Mouse (Mus musculus) embryo, embryonic 11 days (tissue): ENCODE measurements around the gene Akr1c12.
A peak's percentile ranks its signal among the peaks of the same experiment; 100 is the strongest.
"Not testable (repeated sequence)": the region's sequence is repeated elsewhere in the genome, so short reads cannot be mapped to it uniquely, and the experiment has no call there.

Source experiments
- DNase-seq: peaks from one replicate; pipeline ENCODE4 v3.0.0-alpha.2; 2015

The Akr1c12 gene

DNA sequence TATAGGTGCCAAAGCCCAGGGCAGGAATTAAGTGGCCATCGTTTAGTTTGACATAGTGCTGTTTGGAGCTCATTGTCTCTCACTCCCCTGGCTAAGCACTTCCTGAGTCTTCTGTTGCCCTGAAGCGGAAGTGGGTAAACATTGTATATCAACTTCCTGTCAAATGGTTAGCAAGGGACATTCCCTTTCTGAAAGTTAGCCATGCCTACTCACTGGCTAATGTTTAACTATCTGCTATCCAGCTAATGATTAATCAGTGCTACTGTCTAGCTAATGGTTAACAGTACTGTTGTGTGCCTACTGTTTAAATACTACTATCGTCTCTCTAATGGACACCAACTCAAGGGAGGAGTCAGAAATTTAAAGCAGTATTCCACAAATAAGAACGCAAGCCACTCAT lies at the start of gene Akr1c12:
Akr1c12 (minus strand) TSS at position 150 of the 400 bp plus-strand sequence.
- no peak for DNase-seq

DNA sequence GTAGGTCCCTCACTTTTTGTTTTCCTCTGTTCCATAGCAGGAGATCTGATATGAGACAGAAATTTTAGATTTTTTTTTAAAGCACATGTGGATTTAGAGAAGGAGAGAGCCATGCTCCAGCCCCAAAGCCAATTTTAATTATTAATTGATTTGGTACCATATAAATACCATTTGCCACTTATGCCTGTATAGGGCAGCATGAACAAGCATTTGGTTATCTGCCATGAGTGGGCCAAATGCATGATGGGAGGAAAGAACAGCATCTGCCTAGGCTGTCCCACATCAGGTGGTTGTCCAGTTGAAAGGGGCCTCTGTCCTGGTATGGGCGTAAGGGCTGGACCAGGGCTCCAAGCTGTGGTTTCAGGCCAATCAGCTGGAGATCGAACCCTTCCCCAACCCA lies 39.5 kb upstream of the Akr1c12 start:
- DNase-seq: no peak

DNA sequence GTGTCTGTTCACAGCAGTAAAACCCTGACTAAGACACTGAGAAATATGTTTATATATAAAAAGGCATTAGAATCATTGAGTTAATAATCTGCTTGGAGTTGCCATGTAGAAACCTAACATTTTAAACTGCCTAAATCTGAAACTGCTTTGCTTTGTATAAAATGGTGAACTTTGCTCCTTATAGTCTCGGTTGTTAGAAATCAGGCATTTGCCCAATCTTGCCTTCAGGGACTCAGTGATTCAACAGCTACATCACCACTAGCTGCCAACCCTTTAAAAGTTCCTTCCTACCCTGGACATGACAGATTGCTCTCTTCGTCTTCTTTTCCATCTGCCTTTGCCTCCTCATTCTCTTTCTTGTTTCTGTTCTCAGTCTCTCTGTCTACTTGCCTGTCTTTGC lies 34.7 kb upstream of the Akr1c12 start:
- no peak for DNase-seq

DNA sequence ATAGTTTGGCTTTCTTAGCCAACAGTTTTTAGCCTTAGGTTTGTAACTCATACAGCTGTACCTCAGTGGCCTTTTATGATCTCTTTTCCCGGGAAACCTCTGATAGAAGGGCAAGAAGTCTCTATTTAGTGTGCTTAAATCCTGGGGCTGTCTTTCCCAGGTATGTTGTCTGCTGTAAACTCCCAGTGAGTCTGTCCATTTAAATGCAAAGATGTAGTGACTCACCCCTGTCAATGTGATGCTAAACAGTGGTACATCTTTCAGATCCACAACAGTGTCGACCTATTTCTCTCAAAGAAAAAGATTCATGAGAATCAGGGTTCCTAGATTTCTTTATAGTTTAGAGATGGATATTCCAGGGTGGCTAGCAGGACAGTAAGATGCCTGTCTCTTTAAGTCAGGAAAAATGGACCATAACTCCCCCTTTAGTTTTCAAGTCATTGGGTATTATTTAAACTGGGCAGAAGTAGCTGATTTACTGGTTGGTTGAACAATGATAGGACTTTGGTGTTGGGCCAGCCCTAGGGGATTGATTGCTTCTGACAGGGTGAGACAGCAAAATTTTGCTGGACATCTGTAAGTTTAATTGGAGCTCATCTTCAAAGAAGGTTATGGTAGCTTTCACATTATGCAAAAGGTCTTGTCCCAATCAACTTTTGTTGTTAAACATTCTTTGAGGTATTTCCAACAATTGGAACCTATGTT lies 25.8 kb upstream of the Akr1c12 start:
- DNase-seq: no peak

DNA sequence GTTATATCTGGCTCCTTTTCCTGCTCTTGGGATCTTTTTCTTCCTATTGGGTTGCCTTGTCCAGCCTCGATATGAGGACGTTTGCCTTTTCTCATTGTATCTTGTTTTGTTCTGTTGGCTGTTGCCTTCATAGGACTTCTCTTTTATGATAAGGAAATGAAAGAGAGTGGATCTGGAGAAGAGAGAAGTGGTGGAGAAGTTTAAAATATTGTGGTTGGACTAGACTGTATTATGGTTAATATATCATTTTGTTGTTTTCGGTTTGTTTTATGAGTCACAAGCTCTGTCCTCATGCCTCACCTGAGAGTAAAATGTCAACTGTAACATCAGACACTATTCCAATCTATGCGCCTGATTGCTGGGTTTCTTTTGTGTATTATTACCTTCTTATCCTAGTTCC lies 17.8 kb upstream of the Akr1c12 start:
- DNase-seq: no peak

DNA sequence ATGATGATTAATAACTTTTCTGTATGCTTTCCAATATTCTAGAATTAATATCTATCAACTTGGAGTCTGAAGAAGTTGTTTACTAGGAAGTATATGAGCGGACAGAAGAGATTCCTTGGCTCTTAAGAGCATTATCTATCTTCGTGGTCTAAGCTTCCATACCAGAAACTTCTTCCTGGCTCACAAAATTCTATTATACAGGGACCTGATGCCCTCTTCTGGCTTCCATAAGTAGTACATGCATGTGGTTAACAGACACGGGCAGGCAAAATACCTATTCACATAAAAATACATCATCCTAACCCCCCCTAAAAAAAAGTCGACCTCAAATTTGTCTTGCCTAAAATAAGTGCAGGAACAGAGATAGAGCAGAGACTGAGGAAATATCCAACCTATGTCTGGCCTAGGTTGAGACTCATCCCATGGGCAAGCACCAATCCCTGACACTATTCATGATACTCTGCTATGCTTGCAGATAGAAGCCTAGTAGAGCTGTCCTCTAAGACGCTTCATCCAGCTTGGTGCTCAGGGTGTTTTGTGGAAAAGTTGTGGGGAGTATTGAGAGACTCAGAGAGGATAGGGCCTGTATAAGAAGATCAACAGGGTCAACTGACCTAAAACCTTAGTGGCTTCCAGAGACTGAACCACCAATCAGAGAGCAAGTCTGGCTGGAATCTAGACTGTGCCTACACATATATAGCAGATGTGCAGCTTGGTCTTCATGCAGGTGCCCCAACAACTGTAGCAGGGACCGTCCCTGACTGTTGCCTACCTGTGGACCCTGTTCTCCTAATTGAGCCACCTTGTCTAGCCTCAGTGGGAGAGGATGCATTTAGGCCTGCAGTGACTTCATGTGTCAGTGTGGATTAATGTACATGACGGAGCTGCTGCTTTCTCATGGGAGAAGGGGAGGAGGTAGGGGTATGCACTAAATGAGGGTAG lies 2.5 kb upstream of the Akr1c12 start:
- DNase-seq: peak; percentile 58

DNA sequence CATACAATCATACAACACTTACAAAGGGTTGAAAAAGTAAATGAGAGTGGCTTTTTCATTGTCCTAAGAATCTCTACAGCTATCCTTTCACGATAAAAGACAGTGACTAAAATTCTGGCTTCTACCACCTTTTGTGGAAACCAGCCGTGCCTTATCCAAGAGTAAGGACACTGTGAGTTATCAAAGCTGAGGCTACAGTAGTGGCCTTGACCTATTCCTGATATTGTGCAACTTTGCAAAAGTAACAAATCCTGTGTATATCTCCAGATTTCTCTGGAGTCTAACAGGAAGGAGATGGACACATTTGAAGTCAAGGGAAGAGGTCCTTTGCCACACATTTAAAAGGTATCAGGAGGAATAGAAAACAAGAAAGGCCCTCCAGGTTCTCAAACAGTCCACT lies 1.7 kb downstream of the Akr1c12 start:
- DNase-seq: no peak

DNA sequence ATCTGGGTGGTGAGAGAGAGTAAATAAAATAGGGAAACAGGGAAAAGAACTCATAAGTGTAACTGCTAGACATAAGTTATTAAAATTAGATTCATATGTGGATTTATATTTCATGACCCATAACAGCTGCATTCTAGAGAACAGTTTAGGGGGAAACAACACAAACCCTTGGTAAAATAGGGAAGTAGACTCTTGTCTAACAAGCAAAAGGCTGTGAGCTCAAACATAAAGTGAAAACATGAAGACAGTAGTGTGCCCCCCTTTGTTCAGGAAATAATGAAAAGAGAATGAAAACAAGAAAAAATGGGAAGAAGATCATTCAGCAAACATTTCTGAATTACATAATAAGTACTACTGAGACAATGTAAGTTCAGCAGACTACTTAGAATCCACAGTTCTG lies 8.4 kb downstream of the Akr1c12 start:
- DNase-seq: no peak

DNA sequence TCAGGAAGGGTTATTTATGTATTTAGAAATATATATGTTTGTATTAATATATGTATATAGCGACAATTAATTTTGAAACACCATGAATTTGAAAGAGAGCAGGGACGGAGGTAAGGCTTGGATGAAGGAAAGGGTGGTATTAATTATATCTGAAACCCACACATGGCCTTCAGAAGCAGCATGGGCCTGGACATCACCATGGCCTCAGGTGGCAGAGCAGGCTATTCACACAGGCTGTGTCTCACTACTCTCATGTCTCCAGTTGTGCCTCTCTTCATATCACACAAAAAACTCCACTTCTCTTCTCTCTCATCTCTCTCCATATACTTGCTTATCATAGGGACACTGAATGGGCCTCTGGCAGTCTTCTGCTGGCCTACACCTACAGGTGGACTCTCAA lies 13.8 kb downstream of the Akr1c12 start:
- not testable (repeated sequence) for DNase-seq

DNA sequence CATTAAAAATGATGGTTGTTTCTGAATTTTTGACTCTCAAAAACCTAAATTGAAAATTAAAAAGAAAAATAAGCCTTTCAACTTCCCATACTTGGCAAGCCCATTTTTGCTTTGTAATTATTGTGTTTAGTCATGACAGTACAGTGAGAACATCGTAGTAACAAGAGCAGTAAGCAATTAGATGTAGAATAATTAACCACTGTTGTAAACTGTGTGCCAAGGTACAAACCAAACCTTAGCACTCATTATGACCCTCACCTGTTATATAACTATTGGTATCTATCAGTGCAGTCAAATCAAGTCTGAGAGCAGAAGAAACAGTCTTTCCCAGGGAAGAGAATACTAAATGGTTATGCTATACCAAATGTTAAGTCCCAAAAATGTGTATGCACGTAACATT lies 14.2 kb downstream of the Akr1c12 start:
- DNase-seq: no peak

DNA sequence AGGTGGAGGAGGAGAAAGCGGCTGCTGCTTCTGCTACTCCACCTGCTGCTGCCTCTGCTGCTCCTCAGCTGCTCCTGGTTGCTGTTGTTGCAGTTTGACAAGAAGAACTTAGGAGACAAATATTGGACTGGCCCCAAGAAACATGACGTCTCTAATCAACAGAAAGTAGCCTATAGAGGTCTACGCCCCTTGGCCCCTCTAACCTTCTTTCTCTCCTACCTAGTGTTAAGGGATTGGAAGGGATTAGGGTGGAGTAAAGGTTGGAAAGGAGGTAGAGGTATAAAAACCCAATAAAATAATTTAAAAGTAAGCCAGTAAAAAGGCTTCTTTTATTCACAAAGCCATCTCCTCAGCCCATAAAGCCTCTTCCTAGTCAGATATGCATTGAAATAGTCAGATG lies 14.6 kb downstream of the Akr1c12 start:
- no peak for DNase-seq

DNA sequence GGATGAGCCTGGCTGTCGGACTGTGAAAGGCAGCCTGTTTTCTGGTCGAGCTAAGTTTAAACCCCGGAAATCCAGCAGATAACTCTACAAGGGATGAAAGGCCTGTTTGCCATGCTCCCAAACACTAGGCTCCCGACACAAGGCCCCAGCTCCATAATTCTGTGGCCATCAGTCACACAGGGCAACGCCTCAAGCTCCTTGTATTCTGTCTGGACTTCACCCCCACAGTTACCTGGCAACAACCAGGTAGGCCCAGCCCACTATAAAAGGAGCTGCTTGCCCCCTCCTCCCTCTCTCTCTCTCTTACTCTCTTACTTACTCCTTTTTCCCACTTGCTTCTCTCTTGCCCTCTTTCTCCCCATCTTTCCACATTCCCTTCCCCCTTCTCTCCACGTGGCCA lies 21.9 kb downstream of the Akr1c12 start:
- no peak for DNase-seq

DNA sequence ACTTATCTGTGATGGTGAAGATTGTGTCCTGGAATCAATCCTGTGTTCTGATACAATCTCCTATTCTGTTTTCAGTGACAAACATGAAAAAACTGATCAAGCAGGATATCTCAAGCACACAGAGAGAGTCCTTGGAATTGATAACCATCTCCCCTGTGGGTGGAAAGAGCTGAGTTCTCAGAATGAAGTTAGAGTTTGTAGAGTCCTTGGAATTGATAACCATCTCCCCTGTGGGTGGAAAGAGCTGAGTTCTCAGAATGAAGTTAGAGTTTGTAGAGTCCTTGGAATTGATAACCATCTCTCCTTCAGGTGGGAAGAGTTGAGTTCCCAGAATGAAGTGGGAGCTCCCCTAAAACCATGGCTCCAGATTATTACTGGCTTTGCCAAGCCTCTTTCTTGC lies 22.3 kb downstream of the Akr1c12 start:
- DNase-seq: not testable (repeated sequence)

DNA sequence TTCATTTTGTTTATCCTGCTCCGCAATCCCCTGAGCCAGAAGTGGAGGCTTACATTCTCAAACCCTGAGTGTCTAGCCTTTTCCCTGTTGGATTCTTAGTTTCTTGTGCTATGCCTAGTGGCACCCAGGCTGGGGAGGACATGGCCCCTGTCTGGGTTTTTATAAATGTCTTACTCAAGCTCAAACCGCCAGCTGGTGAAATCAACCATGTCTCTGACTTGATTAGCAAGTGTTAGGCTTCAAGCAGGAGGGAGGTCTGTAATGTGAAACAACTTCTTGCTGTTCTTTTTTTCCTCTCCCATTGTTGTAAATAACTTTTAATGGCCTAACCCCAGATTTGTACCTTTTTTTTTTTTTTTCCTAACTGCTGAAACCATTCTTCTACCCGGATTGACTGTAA lies 29.9 kb downstream of the Akr1c12 start:
- DNase-seq: no peak

DNA sequence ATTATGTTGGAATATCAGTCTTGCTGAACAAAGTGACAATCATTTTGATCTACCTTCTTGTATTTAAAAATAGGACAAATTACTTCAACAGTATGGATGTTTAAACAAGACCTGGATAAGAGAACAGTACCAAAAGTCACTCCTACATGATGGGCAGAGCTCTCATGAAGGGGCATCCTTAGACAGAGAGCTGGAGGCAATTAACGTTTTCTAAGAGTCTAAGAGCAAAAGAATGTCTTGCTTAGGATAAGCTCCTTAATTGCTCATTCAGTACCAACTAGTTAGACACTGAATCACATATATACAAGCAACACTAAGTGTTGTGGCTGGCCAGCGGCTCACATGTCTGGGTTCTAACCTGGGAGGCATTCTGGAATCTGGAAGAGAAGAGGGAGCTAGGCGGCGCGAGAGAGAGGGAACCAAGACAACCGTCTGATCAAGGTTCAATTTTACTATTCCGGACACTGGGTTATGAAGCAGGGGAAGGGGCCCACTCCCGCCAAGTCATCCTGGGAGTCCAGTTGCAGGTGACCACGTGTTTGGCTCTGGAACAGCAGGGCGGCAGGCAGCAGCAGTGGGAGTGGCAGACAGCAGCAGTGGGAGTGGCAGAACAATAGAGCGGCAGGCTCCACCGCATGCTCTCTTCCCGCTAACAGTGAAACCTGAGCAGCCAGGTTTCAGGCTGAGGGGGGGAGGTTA lies 34.2 kb downstream of the Akr1c12 start:
- DNase-seq: peak; percentile 77

DNA sequence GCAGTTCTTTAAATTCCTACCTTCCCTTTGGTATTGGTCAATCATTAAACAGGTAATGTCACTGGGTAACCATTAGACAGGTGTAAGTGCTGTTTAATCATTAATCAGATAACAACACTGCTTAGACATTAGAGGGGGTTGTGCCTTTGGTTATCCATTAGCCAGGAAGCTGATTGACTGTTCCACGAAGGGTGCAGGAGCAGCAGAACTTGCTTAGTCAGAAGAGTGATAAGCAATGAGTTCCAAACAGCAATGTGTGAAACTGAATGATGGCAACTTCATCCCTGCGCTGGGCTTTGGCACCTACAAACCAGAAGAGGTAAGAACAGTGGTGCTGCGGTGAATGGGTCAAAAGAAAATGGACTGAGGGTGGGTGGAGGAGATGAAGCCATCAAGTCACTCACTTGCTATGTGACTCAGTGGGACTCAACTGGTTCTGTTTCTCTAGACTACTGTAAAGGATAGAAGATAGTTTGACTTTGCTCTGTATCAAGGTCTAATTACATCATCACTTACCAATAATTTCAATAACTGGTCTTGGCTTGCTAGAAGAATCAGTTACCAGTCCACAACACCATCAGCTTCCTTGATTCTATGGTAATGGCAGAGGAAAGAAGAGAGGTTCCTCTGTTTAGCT lies 45.6 kb downstream of the Akr1c12 start:
- no peak for DNase-seq

DNA sequence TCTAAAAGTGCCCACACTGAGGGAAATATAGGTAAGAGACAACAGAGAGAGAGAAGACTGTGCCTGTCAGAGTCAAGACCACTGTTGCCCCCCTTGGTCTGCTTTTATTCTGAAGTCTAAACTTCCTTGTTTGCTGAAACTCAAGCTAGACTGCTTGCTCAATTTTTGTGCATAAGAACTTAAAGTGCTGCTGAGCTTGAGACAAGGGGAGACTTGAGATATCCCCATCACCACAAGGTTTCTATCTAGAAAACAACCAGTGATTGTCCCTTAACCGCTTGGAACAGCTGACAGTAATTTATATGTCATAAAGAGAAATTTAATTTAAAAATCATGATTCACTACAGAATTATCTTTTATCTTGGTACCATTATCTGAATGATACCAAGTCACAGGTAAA lies 46.1 kb downstream of the Akr1c12 start:
- DNase-seq: no peak

DNA sequence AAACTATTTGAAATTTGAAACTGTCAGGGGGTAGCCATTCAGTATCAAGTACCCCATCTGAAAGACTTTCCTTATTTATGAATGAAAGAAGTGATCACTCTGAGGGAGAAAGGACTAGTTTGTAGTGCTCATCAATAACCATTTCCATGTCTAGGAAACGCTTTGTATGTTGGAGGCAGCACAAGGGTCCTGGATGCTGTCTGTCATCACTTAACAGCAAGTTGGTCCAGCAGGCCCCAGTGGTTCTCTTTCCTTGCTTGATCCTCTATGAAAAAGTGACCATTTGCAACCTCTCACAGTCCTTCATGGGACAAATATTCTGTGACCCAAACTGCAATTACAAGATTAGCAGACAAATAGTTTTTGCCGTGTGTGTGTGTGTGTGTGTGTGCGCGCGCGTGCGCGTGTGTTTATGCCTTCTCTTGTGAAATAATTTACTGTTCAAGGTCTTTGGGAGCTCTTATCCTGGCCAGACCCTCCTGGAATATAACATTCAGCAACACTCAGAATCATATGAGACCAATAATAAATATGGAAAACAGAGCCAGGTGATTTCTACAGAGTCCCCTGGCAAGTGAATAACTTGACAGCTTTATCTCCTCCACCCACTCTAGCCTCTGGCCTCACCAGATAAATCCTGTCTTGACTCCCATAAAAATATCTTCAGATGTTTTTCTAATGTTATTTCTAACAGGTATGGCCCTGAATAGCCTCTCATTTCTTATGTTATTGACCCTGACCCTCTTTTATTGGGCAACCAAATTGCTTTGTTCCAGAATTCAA lies 48.2 kb downstream of the Akr1c12 start:
- no peak for DNase-seq

DNA sequence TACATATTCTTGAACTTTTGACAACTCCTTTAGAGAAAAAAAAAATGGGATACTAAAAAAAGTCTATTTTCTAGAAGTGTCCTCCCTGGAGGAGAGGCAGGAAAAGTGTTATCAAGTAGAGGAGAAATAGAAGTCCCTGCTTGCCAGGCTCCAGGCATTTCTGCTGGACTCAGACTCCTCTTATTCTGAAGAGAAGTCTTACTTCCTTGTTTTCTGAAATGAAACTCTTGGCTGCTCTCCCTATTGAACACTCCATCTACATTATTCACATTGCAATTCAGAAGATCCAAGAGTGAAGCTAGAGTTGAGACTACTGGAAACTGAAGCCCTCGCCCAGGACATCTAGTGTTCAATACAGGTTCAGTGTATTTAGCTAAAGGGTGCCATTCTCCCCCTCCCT lies 50.8 kb downstream of the Akr1c12 start, which contains the start of gene Akr1c19:
Akr1c19 (plus strand) TSS at position 260 of the 400 bp plus-strand sequence.
- DNase-seq: no peak
